Mouse (Mus musculus) neural tube, embryonic 14.5 days (tissue): ENCODE data around the gene Alkal2. TPM values are rescaled to one million over a fixed set of nuclear protein-coding genes. Genes with fewer than 3 reads are reported as not detected.

ENCODE experiments used
- ATAC-seq: fragments of 200-750 bp; cut with Nextera tagmentation; 2 replicates; pipeline ENCODE4 v1.8.0; 2017; ENCODE audit warnings: low read depth, mild to moderate bottlenecking, moderate TSS enrichment, moderate library complexity
- H3K27ac ChIP-seq: fragments of 300-500 bp; sonication (generic); 2 replicates; pipeline ENCODE4 v1.5.1; 2014; ENCODE audit warnings: low read depth, mild to moderate bottlenecking, control low read depth, low read length, moderate library complexity, mixed read lengths
- H3K27me3 ChIP-seq: fragments of 300-500 bp; sonication (generic); 2 replicates; pipeline ENCODE4 v1.6.1; 2014; ENCODE audit warnings: low read length; ENCODE audit not compliant: control insufficient read depth, insufficient read depth
- H3K36me3 ChIP-seq: fragments of 300-500 bp; sonication (generic); 2 replicates; pipeline ENCODE4 v1.6.1; 2014; ENCODE audit warnings: low read length, mixed read lengths; ENCODE audit not compliant: control insufficient read depth, insufficient read depth
- H3K4me1 ChIP-seq: fragments of 300-500 bp; sonication (generic); 2 replicates; pipeline ENCODE4 v1.6.1; 2014; ENCODE audit warnings: low read length; ENCODE audit not compliant: control insufficient read depth, insufficient read depth
- H3K4me2 ChIP-seq: fragments of 300-500 bp; sonication (generic); 2 replicates; pipeline ENCODE4 v1.6.1; 2014; ENCODE audit warnings: mild to moderate bottlenecking, low read depth, low read length, control low read depth
- H3K4me3 ChIP-seq: fragments of 300-500 bp; sonication (generic); 2 replicates; pipeline ENCODE4 v1.5.1; 2014; ENCODE audit warnings: low read depth, low read length, control low read depth, mixed read lengths
- H3K9ac ChIP-seq: fragments of 300-500 bp; sonication (generic); replicated peaks from 2 replicates; pipeline ENCODE4 v1.6.1; 2014; ENCODE audit warnings: low read depth, mild to moderate bottlenecking, control low read depth, low read length, mixed read lengths
- H3K9me3 ChIP-seq: fragments of 300-500 bp; sonication (generic); 2 replicates; pipeline ENCODE4 v1.6.1; 2016; ENCODE audit warnings: low read length; ENCODE audit not compliant: control insufficient read depth
- WGBS: fragments of 180-500 bp; shearing (Covaris S2); extraction: QIAGEN DNeasy Blood & Tissue Kit; methylation state at CpG from one replicate; pipeline ENCODE4 v1.1.7; 2014; 5-methylcytosine and 5-hydroxymethylcytosine counted together
- polyA plus RNA-seq: library from polyadenylated mRNA; unstranded; fragments of >200 nt; fragmentation: Nextera tagmentation; extraction: Ambion mirVana; gene quantifications from 2 replicates; pipeline ENCODE4 v1.2.1, GENCODE M21; 2014

Alkal2 gene
- polyA plus RNA-seq, 1 experiment from 2014 or later, result 1.3 TPM

- WGBS, result 21% methylated on average over 8 of the region's 8 CpGs
- H3K27ac ChIP-seq, result no peak overlapping the region
- H3K4me3 ChIP-seq, result peak overlapping the region; percentile 45
- H3K4me1 ChIP-seq, result peaks cover 13% of the 10 kb centered on the region
- no peak for ATAC-seq
- H3K27me3 ChIP-seq, result no peaks in the 10 kb centered on the region
- no peaks in the 10 kb centered on the region for H3K9me3 ChIP-seq
- H3K4me2 ChIP-seq, result peak overlapping the region; percentile 94
- H3K36me3 ChIP-seq, result no peaks in the 10 kb centered on the region
- H3K9ac ChIP-seq, result peak overlapping the region; percentile 58
Measured at GRCm38 (mm10) chr12:30910860-30911259, 26.7 kb downstream of the Alkal2 start.

DNA sequence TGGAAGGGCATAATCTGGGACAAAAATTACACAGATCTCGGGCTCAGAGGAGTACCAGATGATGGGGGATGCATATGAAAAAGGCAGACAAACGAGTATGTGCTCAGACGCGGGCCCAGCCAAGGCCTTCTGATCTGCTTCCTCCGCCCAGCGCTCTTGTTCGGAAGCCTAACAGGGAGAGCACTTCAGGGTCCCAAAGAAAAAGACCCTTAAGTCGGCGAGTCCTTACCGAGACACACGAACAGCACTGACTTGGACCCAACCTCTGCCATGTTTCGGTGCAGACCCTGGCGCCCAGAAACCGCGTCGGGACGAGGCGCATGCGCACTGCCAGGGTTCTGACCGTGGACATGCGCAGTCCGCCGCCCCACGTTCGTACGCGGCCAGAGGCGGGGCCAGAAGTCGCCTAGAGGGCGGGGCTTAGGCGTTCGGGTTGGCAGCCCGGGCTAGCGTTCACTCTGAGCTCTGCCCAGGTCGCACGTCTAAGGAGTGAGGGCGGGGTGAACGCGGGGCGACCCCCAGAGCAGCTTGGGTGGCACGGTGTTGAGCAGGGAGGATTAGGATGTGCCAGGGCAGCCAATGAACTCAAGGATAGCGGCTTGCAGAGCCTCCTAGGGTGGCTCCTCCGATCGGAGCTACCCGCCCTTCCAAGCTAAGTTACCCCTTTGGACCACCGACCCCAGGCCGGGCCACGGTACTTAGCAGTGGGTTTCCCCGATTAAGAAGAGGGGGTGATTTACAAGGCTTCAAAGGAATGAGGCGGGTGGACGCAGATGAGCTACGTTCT is 27.3 kb downstream of the Alkal2 start, which contains the start of the genes Acp1 and Sh3yl1:
Gene Acp1, minus strand, starts transcription at position 329 of the 787 bp plus-strand sequence.
Gene Sh3yl1, plus strand, starts transcription at position 408 of the 787 bp plus-strand sequence.
- H3K4me1 ChIP-seq, result peaks cover 13% of the 10 kb centered on the region
- WGBS, result under 1% methylated on average over 52 of the region's 52 CpGs
- H3K27me3 ChIP-seq, result no peaks in the 10 kb centered on the region
- peak; percentile 98 for ATAC-seq
- peak within 1 kb of the TSS; percentile 45 for H3K4me3 ChIP-seq
- H3K27ac ChIP-seq, result peak within 1 kb of the TSS; percentile 44; the same call in 1 of the 2 replicates
- H3K4me2 ChIP-seq, result peak within 1 kb of the TSS; percentile 94
- no peaks in the 10 kb centered on the region for H3K36me3 ChIP-seq
- H3K9me3 ChIP-seq, result no peaks in the 10 kb centered on the region
- H3K9ac ChIP-seq, result peak within 1 kb of the TSS; percentile 58

- no peaks in the 10 kb centered on the region for H3K9me3 ChIP-seq
- peak overlapping the region; percentile 65 for H3K4me2 ChIP-seq
- H3K27ac ChIP-seq, result peak overlapping the region; percentile 44; the same call in 1 of the 2 replicates
- peak overlapping the region; percentile 58 for H3K9ac ChIP-seq
- peaks cover 13% of the 10 kb centered on the region for H3K4me1 ChIP-seq
- H3K4me3 ChIP-seq, result peak overlapping the region; percentile 45
- peak; percentile 74 for ATAC-seq
- H3K36me3 ChIP-seq, result no peaks in the 10 kb centered on the region
- 0% methylated on average over 19 of the region's 19 CpGs for WGBS
- no peaks in the 10 kb centered on the region for H3K27me3 ChIP-seq
Measured at GRCm38 (mm10) chr12:30912048-30912381, 27.9 kb downstream of the Alkal2 start.

DNA sequence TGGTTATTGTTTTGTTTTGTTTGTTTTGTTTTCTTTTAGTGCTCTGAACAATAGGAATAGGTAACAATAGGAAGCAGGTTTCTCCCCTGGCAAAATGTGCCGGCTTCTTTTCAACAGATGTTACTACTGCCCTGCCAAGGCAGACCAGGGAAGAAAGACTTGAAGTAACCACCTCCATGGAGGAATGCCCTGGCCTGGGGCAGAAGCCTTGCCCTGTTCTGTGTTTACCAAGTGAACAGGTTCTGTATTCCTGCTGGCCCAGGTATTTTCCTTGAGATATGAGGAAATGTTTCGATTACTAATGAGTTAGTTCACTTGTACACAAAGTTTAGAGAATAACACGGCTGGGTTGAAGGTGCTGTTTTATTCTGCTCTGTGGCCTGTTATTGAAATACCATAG is 28.7 kb downstream of the Alkal2 start:
- Histone ChIP-seq H3K9ac (peak overlapping the region; percentile 58; the same call in 1 of the 2 replicates), H3K27me3 (no peaks in the 10 kb centered on the region), H3K4me2 (peak overlapping the region; percentile 65), H3K4me1 (peaks cover 13% of the 10 kb centered on the region), H3K4me3 (peak overlapping the region; percentile 45), H3K36me3 (no peaks in the 10 kb centered on the region), H3K9me3 (no peaks in the 10 kb centered on the region), H3K27ac (no peak overlapping the region)
- ATAC-seq, result no peak
- WGBS, result 58% methylated on average over 3 of the region's 3 CpGs

GRCm38 (mm10) chr12:30922401-30922800 is 38.3 kb downstream of the Alkal2 start:
- 0 out of 2 replicates have a peak, but pooled peaks cover 3% of the 10 kb centered on the region for H3K36me3 ChIP-seq
- no peak overlapping the region for H3K4me3 ChIP-seq
- H3K27ac ChIP-seq, result no peak overlapping the region
- 87% methylated on average over 3 of the region's 3 CpGs for WGBS
- H3K9me3 ChIP-seq, result no peaks in the 10 kb centered on the region
- no peak overlapping the region for H3K9ac ChIP-seq
- H3K4me2 ChIP-seq, result no peak overlapping the region
- no peaks in the 10 kb centered on the region for H3K27me3 ChIP-seq
- no peaks in the 10 kb centered on the region for H3K4me1 ChIP-seq
- ATAC-seq, result no peak

DNA sequence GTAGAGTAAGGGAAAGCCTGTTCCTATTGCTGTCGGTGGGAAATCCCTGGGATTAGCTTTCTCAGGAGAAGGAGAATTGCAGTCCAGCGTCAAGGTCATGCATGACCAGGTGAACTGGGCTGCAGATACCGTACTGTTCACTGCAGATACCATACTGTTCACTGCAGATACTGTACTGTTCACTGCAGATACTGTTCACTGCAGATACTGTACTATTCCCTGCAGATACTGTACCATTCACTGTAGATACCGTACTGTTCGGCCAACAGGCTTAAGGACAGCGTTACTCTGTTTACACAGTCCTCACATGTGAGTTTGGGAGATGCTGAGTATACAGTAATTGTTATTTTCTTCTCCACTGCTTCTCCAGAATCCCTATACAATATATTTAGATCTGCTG is 44.1 kb downstream of the Alkal2 start:
- Histone ChIP-seq H3K9ac (no peak overlapping the region), H3K4me1 (no peaks in the 10 kb centered on the region), H3K27me3 (no peaks in the 10 kb centered on the region), H3K36me3 (peaks cover 6% of the 10 kb centered on the region; the same call in 1 of the 2 replicates), H3K4me3 (no peak overlapping the region), H3K9me3 (no peaks in the 10 kb centered on the region), H3K4me2 (no peak overlapping the region), H3K27ac (no peak overlapping the region)
- no peak for ATAC-seq
- WGBS, result 94% methylated on average over 6 of the region's 6 CpGs

DNA sequence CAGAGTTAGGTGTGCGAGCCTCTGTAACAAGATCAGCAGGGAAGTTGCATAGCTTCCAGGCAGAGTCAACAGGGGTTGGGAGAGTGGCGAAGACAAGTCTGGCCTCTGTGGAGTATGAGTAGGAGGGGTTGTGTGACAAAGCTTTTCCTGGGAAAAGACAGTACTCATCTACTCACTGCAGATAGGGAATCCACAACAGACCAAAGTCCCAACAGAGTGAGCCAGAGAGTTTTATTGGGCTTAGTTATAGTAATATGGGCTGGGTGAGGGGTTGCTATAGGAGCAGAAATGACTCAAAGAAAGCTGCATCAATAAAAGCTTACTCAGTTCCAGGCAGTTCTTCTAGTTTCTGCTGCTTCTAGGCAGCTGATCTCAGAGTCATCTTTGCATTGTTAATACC is 49.2 kb downstream of the Alkal2 start:
- no peak overlapping the region for H3K4me3 ChIP-seq
- H3K36me3 ChIP-seq, result 0 out of 2 replicates have a peak, but pooled peaks cover under 1% of the 10 kb centered on the region
- H3K4me2 ChIP-seq, result no peak overlapping the region
- WGBS, result 81% methylated on average over 2 of the region's 2 CpGs
- no peak for ATAC-seq
- H3K9ac ChIP-seq, result no peak overlapping the region
- no peaks in the 10 kb centered on the region for H3K27me3 ChIP-seq
- no peak overlapping the region for H3K27ac ChIP-seq
- no peaks in the 10 kb centered on the region for H3K4me1 ChIP-seq
- H3K9me3 ChIP-seq, result no peaks in the 10 kb centered on the region

GRCm38 (mm10) chr12:30936899-30937298 is 52.8 kb downstream of the Alkal2 start:
- H3K36me3 ChIP-seq, result 0 out of 2 replicates have a peak, but pooled peaks cover 4% of the 10 kb centered on the region
- H3K27ac ChIP-seq, result no peak overlapping the region
- H3K4me1 ChIP-seq, result no peaks in the 10 kb centered on the region
- no peak overlapping the region for H3K4me3 ChIP-seq
- H3K4me2 ChIP-seq, result no peak overlapping the region
- H3K27me3 ChIP-seq, result no peaks in the 10 kb centered on the region
- WGBS, result 83% methylated on average over 2 of the region's 2 CpGs
- no peak overlapping the region for H3K9ac ChIP-seq
- no peak for ATAC-seq
- H3K9me3 ChIP-seq, result no peaks in the 10 kb centered on the region
